Mouse (Mus musculus) liver, postnatal 0 days (tissue): ENCODE data around the gene Atp9a.

ENCODE experiments used
- CTCF ChIP-seq: sonication (generic); IDR thresholded peaks from 2 replicates; pipeline ENCODE4 v1.5.1; 2016; ENCODE audit warnings: antibody characterized with exemption, low read depth
- EP300 ChIP-seq: IDR thresholded peaks from 2 replicates; pipeline ENCODE4 v1.6.1; 2016; ENCODE audit warnings: antibody characterized with exemption, low read depth, mild to moderate bottlenecking

DNA sequence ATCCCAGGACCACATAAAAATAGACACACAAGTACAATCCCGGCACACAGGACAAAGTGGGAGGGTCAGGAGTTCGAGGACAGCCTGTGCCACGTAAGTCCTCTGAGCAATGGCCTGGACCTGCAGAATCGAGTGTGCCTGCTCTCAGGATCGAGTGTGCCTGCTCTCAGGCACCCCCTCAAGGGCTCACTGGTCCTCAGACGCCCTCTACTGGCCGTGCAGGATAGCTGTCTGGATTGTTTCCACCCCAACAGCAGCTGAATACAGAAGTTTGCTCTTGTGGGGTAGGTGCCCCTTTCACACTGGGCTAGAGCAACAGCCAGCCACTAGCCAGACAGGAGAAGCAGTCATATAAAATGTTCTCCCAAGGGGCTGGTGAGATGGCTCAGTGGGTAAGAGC is 90.5 kb downstream of the Atp9a start:
- TF ChIP-seq EP300 (no peak), CTCF (peak; percentile 62)
